Mouse (Mus musculus) myocyte (in vitro differentiated cells): ENCODE data around the gene Nuak1.

ENCODE experiments used
- CEBPB ChIP-seq: IDR thresholded peaks from 2 replicates; pipeline ENCODE4 v1.6.1; 2011; ENCODE audit warnings: mild to moderate bottlenecking, moderate library complexity; ENCODE audit not compliant: poor library complexity, insufficient read depth, severe bottlenecking
- MYOG ChIP-seq, 3 experiments: IDR thresholded peaks; one replicate each; pipeline ENCODE4 v1.6.1; 2011; ENCODE audit warnings: control low read depth in 2 of 3, low read depth in 2 of 3, mild to moderate bottlenecking in 2 of 3; ENCODE audit not compliant: insufficient read length in 2 of 3, control insufficient read depth in 1 of 3, insufficient read depth in 1 of 3
- POLR2A ChIP-seq: IDR thresholded peaks from one replicate; pipeline ENCODE4 v1.6.1; 2011; ENCODE audit warnings: low read depth, mild to moderate bottlenecking, control low read depth, moderate library complexity; ENCODE audit not compliant: insufficient read length
- POLR2AphosphoS2 ChIP-seq: IDR thresholded peaks from one replicate; pipeline ENCODE4 v1.6.1; 2011; ENCODE audit warnings: low read depth, control low read depth; ENCODE audit not compliant: insufficient read length

- no peak for TF ChIP-seq POLR2A
- TF ChIP-seq POLR2AphosphoS2 = no peak
- TF ChIP-seq MYOG (IDR thresholded peaks at IDR 0.05; ENCODE audit: control insufficient read depth in 1 of 3, insufficient read depth in 1 of 3, insufficient read length in 2 of 3, low read depth in 2 of 3) = no peak
- TF ChIP-seq CEBPB = no peak
Measured at GRCm38 (mm10) chr10:84437166-84438048, 3.0 kb downstream of the Nuak1 start.
